Mouse (Mus musculus): ENCODE measurements around the gene Maco1.

GRCm38 (mm10) chr4:134826348-134826747, 26.8 kb downstream of the Maco1 start:
- no peak for TF ChIP-seq GATA1 (IDR thresholded peaks at IDR 0.05; ENCODE audit: low read length)
- no peak for TF ChIP-seq TAL1 (IDR thresholded peaks at IDR 0.05; ENCODE audit: low read length)

Measured in erythroblast, embryonic 14.5 days (primary cell).